Mouse (Mus musculus) lung, postnatal 0 days (tissue): ENCODE measurements around the gene Alpk3. TPM values are rescaled to one million over a fixed set of nuclear protein-coding genes. Genes with fewer than 3 reads are reported as not detected.

Source experiments
- ATAC-seq: fragments of 200-750 bp; cut with Nextera tagmentation; 2 replicates; pipeline ENCODE4 v1.8.0; 2017; ENCODE audit warnings: moderate library complexity
- DNase-seq: peaks from one replicate; pipeline ENCODE4 v3.0.0-alpha.2; 2016; ENCODE audit warnings: low spot score
- H3K27ac ChIP-seq: fragments of 300-500 bp; sonication (generic); 2 replicates; pipeline ENCODE4 v1.5.1; 2014; ENCODE audit warnings: antibody characterized with exemption, mild to moderate bottlenecking, low read length, mixed read lengths
- H3K27me3 ChIP-seq: fragments of 300-500 bp; sonication (generic); replicated peaks from 2 replicates; pipeline ENCODE4 v1.6.1; 2014; ENCODE audit warnings: low read length, mixed read lengths; ENCODE audit not compliant: insufficient read depth
- H3K36me3 ChIP-seq: fragments of 300-500 bp; sonication (generic); 2 replicates; pipeline ENCODE4 v1.6.1; 2014; ENCODE audit warnings: low read length, mixed read lengths; ENCODE audit not compliant: insufficient read depth
- H3K4me1 ChIP-seq: fragments of 300-500 bp; sonication (generic); 2 replicates; pipeline ENCODE4 v1.6.1; 2014; ENCODE audit warnings: antibody characterized with exemption, low read depth, low read length, mixed read lengths; ENCODE audit not compliant: insufficient read depth
- H3K4me2 ChIP-seq: fragments of 300-500 bp; sonication (generic); replicated peaks from 2 replicates; pipeline ENCODE4 v1.6.1; 2014; ENCODE audit warnings: low read depth, mild to moderate bottlenecking, low read length, moderate library complexity, mixed read lengths
- H3K4me3 ChIP-seq: fragments of 300-500 bp; sonication (generic); 2 replicates; pipeline ENCODE4 v1.5.1; 2014; ENCODE audit warnings: low read depth, low read length
- H3K9ac ChIP-seq: fragments of 300-500 bp; sonication (generic); replicated peaks from 2 replicates; pipeline ENCODE4 v1.6.1; 2014; ENCODE audit warnings: low read depth, mild to moderate bottlenecking
- H3K9me3 ChIP-seq: fragments of 300-500 bp; sonication (generic); 2 replicates; pipeline ENCODE4 v1.6.1; 2016; ENCODE audit warnings: low read length, mixed read lengths
- CTCF ChIP-seq: IDR thresholded peaks from 2 replicates; pipeline ENCODE4 v1.5.1; 2016; ENCODE audit warnings: antibody characterized with exemption, mild to moderate bottlenecking
- EP300 ChIP-seq: IDR thresholded peaks from 2 replicates; pipeline ENCODE4 v1.6.1; 2016; ENCODE audit warnings: antibody characterized with exemption, mild to moderate bottlenecking, control low read depth
- WGBS: fragments of 180-500 bp; shearing (Covaris S2); extraction: QIAGEN DNeasy Blood & Tissue Kit; methylation state at CpG from one replicate; pipeline ENCODE4 v1.1.7; 2014; 5-methylcytosine and 5-hydroxymethylcytosine counted together
- polyA plus RNA-seq: library from polyadenylated mRNA; unstranded; fragments of >200 nt; fragmentation: Nextera tagmentation; extraction: Ambion mirVana; gene quantifications from 2 replicates; pipeline ENCODE4 v1.2.1, GENCODE M21; 2015

The Alpk3 gene
- polyA plus RNA-seq, 1 experiment from 2014 or later: 0.70 TPM

DNA sequence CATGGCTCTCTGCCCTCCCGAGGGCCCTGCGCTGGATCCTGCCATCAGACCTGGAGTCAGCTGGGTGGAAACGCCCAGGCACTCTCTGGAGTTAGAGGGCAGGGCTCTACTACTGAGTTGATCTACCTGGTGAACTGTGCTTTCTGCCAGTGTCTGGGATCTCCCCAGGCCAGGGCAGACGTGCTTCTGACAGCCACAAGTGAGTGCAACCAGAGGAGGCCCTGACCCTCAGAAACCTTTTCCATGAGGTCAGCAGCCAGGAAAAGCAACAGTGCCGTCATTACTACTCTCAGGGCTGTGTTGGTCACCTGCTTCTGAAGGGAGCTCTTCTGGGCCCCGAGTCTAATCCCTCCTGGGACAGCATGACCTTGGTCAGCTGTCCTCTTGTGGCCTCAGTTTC, 19.6 kb downstream of the Alpk3 start:
- TF ChIP-seq EP300 (no peak), CTCF (no peak)
- Histone ChIP-seq H3K4me3 (no peak overlapping the region), H3K36me3 (no peaks in the 10 kb centered on the region), H3K27ac (no peak overlapping the region), H3K4me1 (peaks cover 9% of the 10 kb centered on the region; the same call in 1 of the 2 replicates), H3K9ac (no peak overlapping the region), H3K27me3 (no peaks in the 10 kb centered on the region), H3K9me3 (no peaks in the 10 kb centered on the region), H3K4me2 (no peak overlapping the region)
- 78% methylated on average over 6 of the region's 6 CpGs for WGBS
- no peak for ATAC-seq
- DNase-seq: no peak

DNA sequence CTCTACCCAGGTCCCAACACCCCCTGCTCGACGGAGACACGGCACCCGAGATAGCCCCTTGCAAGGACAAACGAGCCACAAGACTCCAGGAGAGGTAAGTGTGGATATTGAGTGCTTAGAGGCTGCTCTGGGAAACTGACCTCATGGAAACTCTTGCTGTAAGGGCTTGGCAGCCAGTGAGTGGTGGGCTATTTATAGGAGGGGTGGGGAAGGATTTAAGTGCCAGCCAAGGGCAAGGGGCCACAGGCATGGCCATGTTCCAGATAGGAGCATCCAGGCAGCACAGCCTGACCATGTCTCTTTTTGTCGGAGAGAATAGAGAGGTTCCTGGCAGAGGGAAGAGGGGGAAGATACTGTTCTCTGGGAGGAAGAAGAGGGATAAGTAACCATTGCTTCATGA, 21.3 kb downstream of the Alpk3 start:
- peak; percentile 39 for DNase-seq
- H3K9me3 ChIP-seq: no peaks in the 10 kb centered on the region
- H3K4me3 ChIP-seq: no peak overlapping the region
- H3K4me1 ChIP-seq: peaks cover 7% of the 10 kb centered on the region; the same call in 1 of the 2 replicates
- ATAC-seq: peak; percentile 11; the same call in 1 of the 2 replicates
- H3K9ac ChIP-seq: no peak overlapping the region
- 75% methylated on average over 6 of the region's 6 CpGs for WGBS
- no peak overlapping the region for H3K4me2 ChIP-seq
- H3K27ac ChIP-seq: no peak overlapping the region
- TF ChIP-seq CTCF (no peak), EP300 (no peak)
- no peaks in the 10 kb centered on the region for H3K36me3 ChIP-seq
- no peaks in the 10 kb centered on the region for H3K27me3 ChIP-seq

DNA sequence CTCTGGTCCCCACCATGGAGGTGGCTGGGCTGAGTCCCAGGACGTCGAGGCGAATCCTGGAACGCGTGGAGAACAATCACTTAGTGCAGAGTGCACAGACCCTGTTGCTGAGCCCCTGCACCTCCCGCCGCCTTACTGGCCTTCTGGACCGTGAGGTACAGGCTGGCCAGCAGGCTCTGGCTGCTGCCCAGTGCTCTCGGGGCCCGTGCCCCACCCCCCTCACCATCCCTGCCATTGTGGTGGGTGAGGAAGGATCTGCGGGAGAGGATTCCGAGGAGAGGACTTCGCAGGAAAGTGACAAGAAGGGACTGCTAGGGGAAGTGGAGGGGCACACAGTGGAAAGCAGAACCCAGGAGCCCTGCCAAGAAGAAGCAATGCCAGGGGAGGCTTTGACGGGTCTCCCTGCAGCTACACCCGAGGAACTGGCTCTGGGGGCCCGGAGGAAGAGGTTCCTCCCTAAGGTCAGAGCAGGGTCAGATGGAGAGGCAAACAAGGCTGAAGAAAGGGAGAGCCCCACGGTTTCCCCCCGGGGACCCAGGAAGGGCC, 36.1 kb downstream of the Alpk3 start:
- ATAC-seq (no peak), DNase-seq (no peak)
- Histone ChIP-seq H3K4me1 (no peaks in the 10 kb centered on the region), H3K36me3 (no peaks in the 10 kb centered on the region), H3K9me3 (no peaks in the 10 kb centered on the region), H3K27ac (no peak overlapping the region), H3K9ac (no peak overlapping the region), H3K4me2 (no peak overlapping the region), H3K4me3 (no peak overlapping the region), H3K27me3 (no peaks in the 10 kb centered on the region)
- 49% methylated on average over 18 of the region's 18 CpGs for WGBS
- no peak for TF ChIP-seq CTCF
- TF ChIP-seq EP300: no peak

DNA sequence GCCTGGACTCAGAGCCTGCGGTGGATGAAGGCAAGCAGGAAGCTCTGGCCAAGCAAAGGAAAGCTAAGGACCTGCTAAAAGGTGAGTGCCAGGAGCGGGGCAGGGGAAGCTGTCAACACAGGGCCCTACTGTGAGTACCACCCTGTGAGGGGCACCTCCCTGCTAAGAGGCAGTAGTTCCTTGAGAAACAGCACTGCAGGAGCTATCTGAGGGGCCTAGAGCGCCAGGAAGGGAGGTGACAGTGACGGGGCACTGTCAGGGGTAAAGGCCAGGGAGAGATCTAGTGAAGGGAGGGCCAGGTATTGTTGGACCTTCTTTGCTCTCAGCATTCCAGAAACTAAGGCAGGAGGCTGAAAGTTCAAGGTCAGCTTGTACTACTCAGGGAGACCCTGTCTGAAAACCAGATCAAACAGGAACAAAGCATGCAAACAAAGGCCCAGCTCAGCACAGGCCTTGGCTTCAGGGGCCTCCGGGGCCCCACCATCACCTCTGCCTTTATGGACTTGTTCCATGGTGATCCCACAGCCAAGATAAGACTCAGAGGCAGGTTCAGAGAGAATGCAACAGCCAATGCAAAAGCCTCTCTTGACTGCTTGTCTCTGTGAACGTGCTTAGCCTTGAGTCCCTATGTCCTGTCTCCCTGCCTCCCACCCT, 36.8 kb downstream of the Alpk3 start:
- Histone ChIP-seq H3K27me3 (no peaks in the 10 kb centered on the region), H3K27ac (no peak overlapping the region), H3K4me1 (no peaks in the 10 kb centered on the region), H3K9ac (no peak overlapping the region), H3K4me3 (no peak overlapping the region), H3K9me3 (no peaks in the 10 kb centered on the region), H3K4me2 (no peak overlapping the region), H3K36me3 (no peaks in the 10 kb centered on the region)
- WGBS: 61% methylated on average over 6 of the region's 6 CpGs
- no peak for ATAC-seq
- no peak for DNase-seq
- TF ChIP-seq CTCF (no peak), EP300 (no peak)

DNA sequence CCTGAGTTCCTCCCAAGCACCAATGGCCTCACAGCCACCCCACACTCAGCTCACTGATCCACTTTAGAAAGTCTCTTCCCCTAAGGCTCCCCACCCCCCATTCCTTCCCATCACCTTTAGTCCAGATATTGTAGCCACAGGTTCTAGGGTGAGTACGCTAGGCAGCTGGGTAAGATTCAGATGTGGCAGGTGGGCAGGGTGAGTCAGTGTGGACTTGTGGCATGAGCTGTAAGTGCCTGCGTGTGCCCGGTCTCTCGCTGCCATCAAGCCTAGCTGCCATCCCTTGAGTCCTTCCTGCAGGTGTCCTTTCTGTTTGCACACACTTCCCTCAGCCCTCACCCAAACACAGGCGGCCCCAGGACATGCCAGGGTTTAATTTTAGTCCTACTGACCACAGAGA, 42.9 kb downstream of the Alpk3 start:
- no peaks in the 10 kb centered on the region for H3K36me3 ChIP-seq
- no peaks in the 10 kb centered on the region for H3K4me1 ChIP-seq
- DNase-seq (no peak), ATAC-seq (no peak)
- no peak overlapping the region for H3K4me2 ChIP-seq
- H3K9ac ChIP-seq: no peak overlapping the region
- WGBS: 74% methylated on average over 5 of the region's 5 CpGs
- H3K27me3 ChIP-seq: no peaks in the 10 kb centered on the region
- no peak for TF ChIP-seq EP300
- no peak for TF ChIP-seq CTCF
- H3K4me3 ChIP-seq: no peak overlapping the region
- no peak overlapping the region for H3K27ac ChIP-seq
- H3K9me3 ChIP-seq: no peaks in the 10 kb centered on the region

DNA sequence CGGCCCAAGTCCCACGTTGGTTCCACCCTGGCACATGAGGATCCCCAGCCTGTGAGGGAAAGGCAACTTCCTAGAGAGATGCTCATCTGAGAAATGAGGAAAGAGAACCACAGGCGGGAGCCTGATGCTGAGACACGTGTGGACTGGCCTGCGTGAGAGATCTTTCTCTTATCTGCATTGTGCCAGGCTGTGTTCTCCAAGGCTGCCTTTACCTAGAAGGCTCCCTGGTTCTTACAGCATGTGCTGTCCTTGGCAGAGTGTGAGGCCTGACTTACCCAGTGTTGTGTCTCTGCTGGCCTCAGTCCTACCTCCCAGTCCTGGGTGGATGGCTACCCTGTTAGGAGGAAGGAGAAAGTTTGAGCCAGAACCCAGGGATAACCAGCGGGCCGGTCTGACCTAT, 45.5 kb downstream of the Alpk3 start:
- WGBS: 87% methylated on average over 7 of the region's 7 CpGs
- Histone ChIP-seq H3K9me3 (no peaks in the 10 kb centered on the region), H3K4me2 (no peak overlapping the region), H3K36me3 (no peaks in the 10 kb centered on the region), H3K4me1 (no peaks in the 10 kb centered on the region), H3K27me3 (no peaks in the 10 kb centered on the region), H3K27ac (no peak overlapping the region), H3K9ac (no peak overlapping the region), H3K4me3 (no peak overlapping the region)
- TF ChIP-seq CTCF: no peak
- DNase-seq (no peak), ATAC-seq (no peak)

DNA sequence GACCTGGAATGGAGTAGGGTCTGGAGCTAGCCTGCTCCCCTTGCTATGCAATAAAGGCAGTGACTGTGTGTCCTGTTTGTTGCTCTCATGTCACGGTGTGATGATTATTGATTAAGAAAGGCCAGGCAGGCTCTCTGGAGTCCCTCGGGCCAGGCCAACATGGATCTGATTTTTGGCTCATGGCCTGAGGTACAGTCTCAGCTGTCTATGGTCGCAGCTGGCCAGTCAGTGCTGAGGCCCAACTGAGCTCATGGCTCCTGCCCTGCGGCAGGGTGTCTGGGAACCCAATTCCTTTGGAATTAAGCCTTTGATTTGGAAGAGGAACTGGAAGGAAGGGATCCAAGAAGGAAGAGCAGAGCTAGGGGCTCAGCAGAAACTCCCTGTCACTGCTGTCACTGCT, 48.1 kb downstream of the Alpk3 start:
- 65% methylated on average over 4 of the region's 4 CpGs for WGBS
- H3K4me1 ChIP-seq: no peaks in the 10 kb centered on the region; the same call in 1 of the 2 replicates
- no peak for DNase-seq
- TF ChIP-seq EP300 (no peak), CTCF (no peak)
- no peak overlapping the region for H3K27ac ChIP-seq
- no peaks in the 10 kb centered on the region for H3K27me3 ChIP-seq
- no peak overlapping the region for H3K4me3 ChIP-seq
- no peak for ATAC-seq
- H3K36me3 ChIP-seq: no peaks in the 10 kb centered on the region
- no peak overlapping the region for H3K9ac ChIP-seq
- H3K4me2 ChIP-seq: no peak overlapping the region
- H3K9me3 ChIP-seq: no peaks in the 10 kb centered on the region
